23 mouse cellular contexts compared by ENCODE assay signal in genomic region chr19:6230411-6230810, GRCm38 (mm10). TPM values are rescaled to one million over a fixed set of nuclear protein-coding genes. Genes with fewer than 3 reads are reported as not detected.
DNase-seq lines count a peak whose midpoint lies in the region; ATAC-seq and TF ChIP-seq lines count a peak whose summit lies in the region.
"Had no signal": no experiment of that assay in that cellular context is flagged by ENCODE, and none has a peak within 500 bp of the region (broad histone marks: within the 10 kb centered on the region; RNA-seq: fewer than 3 reads in every experiment).

No protein-coding gene starts in this region.

- H3K27ac ChIP-seq in cerebellum, adult 2 months (ENCODE audit: insufficient read depth, low read length), result no peak overlapping the region
- H3K27ac ChIP-seq: hindbrain, embryonic 13.5 days; intestine, embryonic 15.5 days had no signal

- no peaks in the 10 kb centered on the region for H3K27me3 ChIP-seq in cerebellum, adult 2 months (ENCODE audit: control insufficient read depth, insufficient read depth, low read length)
- H3K27me3 ChIP-seq: hindbrain, embryonic 13.5 days; intestine, embryonic 15.5 days had no signal

- 56% methylated on average over 4 of the region's 4 CpGs for WGBS in cerebellum, adult 2 months

- H3K4me1 ChIP-seq in cerebellum, adult 2 months (ENCODE audit: control insufficient read depth, insufficient read depth, low read length), result peaks cover 28% of the 10 kb centered on the region

- DNase-seq in cerebellum, adult 2 months, result peak; percentile 62 to 64
- DNase-seq in cerebellum, adult 11 months, result no peak
- peak; percentile 79 for DNase-seq in ovary, adult 18-20 months (ENCODE audit: low spot score)
- DNase-seq in ovary, postnatal 14 days (ENCODE audit: low spot score), result no peak
- peak; percentile 55 for DNase-seq in cerebellum, adult 8-10 months
- peak; percentile 47 for DNase-seq in gastrocnemius, postnatal 14 days
- DNase-seq: lung, adult 18-20 months; lung, postnatal 36 days; right cerebral cortex, postnatal 4 days had no signal

- H3K4me3 ChIP-seq in cerebellum, adult 2 months (replicated peaks; ENCODE audit: insufficient read depth, low read depth, low read length), result no peak overlapping the region
- H3K4me3 ChIP-seq: erythroblast, embryonic 14.5 days; hindbrain, embryonic 13.5 days; intestine, embryonic 15.5 days had no signal

- intact Hi-C loops in gastrocnemius, postnatal 14 days (cut with DNase I; ENCODE audit: low total_unique reads), result loop anchor here (5.0 kb wide), 1 partner anchor 93 kb away; no protein-coding TSS in a partner anchor

- no peak for TF ChIP-seq CTCF in cerebellum, adult 2 months (IDR thresholded peaks at IDR 0.05; ENCODE audit: borderline replicate concordance, insufficient read depth, low read depth, low read length)

- ATAC-seq in monocyte, adult 5-6 weeks (replicated peaks; ENCODE audit: insufficient number of reproducible peaks, low FRiP score, low TSS enrichment, poor library complexity, severe bottlenecking), result no peak
- no peak for ATAC-seq in inflammation-experienced regulatory T-cells, adult 6 months
- ATAC-seq: forebrain, embryonic 16.5 days; intestine, embryonic 15.5 days had no signal

- TF ChIP-seq POLR2A in cerebellum, adult 2 months (IDR thresholded peaks at IDR 0.05; ENCODE audit: borderline replicate concordance, insufficient read depth, low read length), result no peak

RNA-seq across cellular contexts. Expression of gene Gpha2, which starts 4.2 kb away (rescaled TPM):
- 0.21 TPM in 1 of 2 replicates, not detected in the other for polyA plus RNA-seq in cerebellum, adult 2 months (2012; rRNA removed)
- not detected for total RNA-seq in gastrocnemius, postnatal 14 days (2021)
- not detected in 3 replicates for total RNA-seq in monocyte, adult 5-6 weeks (2017)
- not detected for polyA plus RNA-seq in inflammation-experienced regulatory T-cells, adult 6 months (2017; shearing (Covaris generic))
- total RNA-seq: layer of hippocampus, postnatal 25 days; left cerebral cortex, postnatal 36 days; midbrain, postnatal 0 days had no signal
- polyA plus RNA-seq: erythroblast, embryonic 14.5 days; forebrain, embryonic 16.5 days; hindbrain, embryonic 13.5 days; kidney, embryonic 14.5 days; liver, adult 2 months; midbrain, postnatal 0 days had no signal

RNA-seq across cellular contexts. Expression of gene Ppp2r5b, which starts 5.3 kb away (rescaled TPM):
- 243 and 258 TPM in 2 replicates for polyA plus RNA-seq in cerebellum, adult 2 months (2012; rRNA removed)
- 10 to 100 TPM; 22.4 to 24.7 TPM for total RNA-seq in gastrocnemius, postnatal 14 days (2021)
- total RNA-seq in monocyte, adult 5-6 weeks (2017), result 15.6 to 22.7 TPM (median 18.0 TPM) in 3 replicates
- polyA plus RNA-seq in inflammation-experienced regulatory T-cells, adult 6 months (2017; shearing (Covaris generic)), result 1 to 10 TPM; 1.7 to 3.3 (median 2.2) TPM

RNA-seq across cellular contexts. Expression of gene Atg2a, which starts 11.1 kb away (rescaled TPM):
- 40.8 and 41.1 TPM in 2 replicates for polyA plus RNA-seq in cerebellum, adult 2 months (2012; rRNA removed)
- total RNA-seq in gastrocnemius, postnatal 14 days (2021), result 10 to 100 TPM; 12.7 to 14.6 TPM
- 32.7 to 41.0 TPM (median 33.2 TPM) in 3 replicates for total RNA-seq in monocyte, adult 5-6 weeks (2017)
- polyA plus RNA-seq in inflammation-experienced regulatory T-cells, adult 6 months (2017; shearing (Covaris generic)), result 10 to 100 TPM in 2 of 3 experiments, 1 to 10 TPM in 1; 8.1 to 12.6 (median 11.5) TPM

RNA-seq across cellular contexts. Expression of gene Ehd1, which starts 46.1 kb away (rescaled TPM):
- 168 and 220 TPM in 2 replicates for polyA plus RNA-seq in cerebellum, adult 2 months (2012; rRNA removed)
- total RNA-seq in gastrocnemius, postnatal 14 days (2021), result 10 to 100 TPM; 40.5 to 50.8 TPM
- total RNA-seq in monocyte, adult 5-6 weeks (2017), result 40.8 to 62.5 TPM (median 59.6 TPM) in 3 replicates
- polyA plus RNA-seq in inflammation-experienced regulatory T-cells, adult 6 months (2017; shearing (Covaris generic)), result 10 to 100 TPM; 10.8 to 36.2 (median 11.4) TPM

RNA-seq across cellular contexts. Expression of gene Majin, which starts 46.2 kb away (rescaled TPM):
- polyA plus RNA-seq in cerebellum, adult 2 months (2012; rRNA removed), result 0.08 TPM in 2 replicates
- not detected for total RNA-seq in gastrocnemius, postnatal 14 days (2021)
- total RNA-seq in monocyte, adult 5-6 weeks (2017), result not detected in 3 replicates
- polyA plus RNA-seq in inflammation-experienced regulatory T-cells, adult 6 months (2017; shearing (Covaris generic)), result under 1 TPM in 2 of 3 experiments, not detected in 1; 0.55 to 0.79 TPM
- total RNA-seq: layer of hippocampus, postnatal 25 days; liver, adult 2 months; midbrain, postnatal 0 days had no signal
- polyA plus RNA-seq: embryonic facial prominence, embryonic 11.5 days; erythroblast, embryonic 14.5 days; forebrain, embryonic 16.5 days; heart, embryonic 16.5 days; hindbrain, embryonic 13.5 days; intestine, embryonic 15.5 days; kidney, embryonic 14.5 days; liver, adult 2 months; neural tube, embryonic 11.5 days had no signal

Comparison
In these comparisons a context has a peak if more than half of its experiments do, and no peak if none do; other contexts are left out.
1. DNase-seq: peak in cerebellum, adult 2 months (2 of 2), ovary, adult 18-20 months (single experiment), cerebellum, adult 8-10 months (single experiment) and gastrocnemius, postnatal 14 days (single experiment); none in cerebellum, adult 11 months (single experiment) and ovary, postnatal 14 days (single experiment).